Mouse (Mus musculus): ENCODE results near the gene Tuba3a. TPM values are rescaled to one million over a fixed set of nuclear protein-coding genes. Genes with fewer than 3 reads are reported as not detected.

The Tuba3a gene
- polyA plus RNA-seq, 1 experiment from 2014 or later: 0.10 TPM

DNA sequence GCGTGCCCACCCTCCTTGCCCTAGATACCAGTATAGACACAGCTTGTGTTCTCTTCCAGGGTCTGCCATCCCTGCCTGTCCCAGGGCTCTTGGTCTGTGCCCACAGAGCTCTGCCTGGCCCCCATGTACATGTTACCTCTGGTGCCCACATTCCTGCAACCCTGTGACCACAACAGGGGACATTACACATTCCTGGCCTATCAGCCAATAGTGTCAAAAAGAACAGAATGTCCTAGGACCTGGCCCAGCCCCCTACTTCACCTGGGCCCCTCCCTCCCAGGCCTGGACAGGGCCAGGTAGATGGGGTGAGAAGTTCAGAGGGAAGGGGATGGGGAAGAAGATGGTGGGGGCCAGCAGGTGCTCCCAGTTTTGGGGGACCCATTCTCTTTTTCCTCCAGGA lies 34.5 kb upstream of the Tuba3a start, which contains the start of gene Scnn1a:
TSS of gene Scnn1a (plus strand) at position 337 of the 400 bp plus-strand sequence.
- no peak within 1 kb of the TSS for H3K4me3 ChIP-seq (ENCODE audit: low read length)
- WGBS: 83% methylated on average over 1 of the region's 1 CpGs
- H3K36me3 ChIP-seq (ENCODE audit: control insufficient read depth, insufficient read depth, low read length): no peaks in the 10 kb centered on the region
- no peak within 1 kb of the TSS for H3K27ac ChIP-seq (ENCODE audit: low read depth, low read length)
- no peak within 1 kb of the TSS for H3K9ac ChIP-seq (ENCODE audit: low read depth, low read length)
- no peak within 1 kb of the TSS for H3K4me2 ChIP-seq (ENCODE audit: low read length)
- peaks cover 13% of the 10 kb centered on the region for H3K27me3 ChIP-seq (replicated peaks; ENCODE audit: control insufficient read depth, insufficient read depth, low read length)
- no peak for ATAC-seq
- no peaks in the 10 kb centered on the region for H3K4me1 ChIP-seq (ENCODE audit: control insufficient read depth, insufficient read depth, low read depth, low read length)
- no peaks in the 10 kb centered on the region for H3K9me3 ChIP-seq (ENCODE audit: control insufficient read depth, low read length)

DNA sequence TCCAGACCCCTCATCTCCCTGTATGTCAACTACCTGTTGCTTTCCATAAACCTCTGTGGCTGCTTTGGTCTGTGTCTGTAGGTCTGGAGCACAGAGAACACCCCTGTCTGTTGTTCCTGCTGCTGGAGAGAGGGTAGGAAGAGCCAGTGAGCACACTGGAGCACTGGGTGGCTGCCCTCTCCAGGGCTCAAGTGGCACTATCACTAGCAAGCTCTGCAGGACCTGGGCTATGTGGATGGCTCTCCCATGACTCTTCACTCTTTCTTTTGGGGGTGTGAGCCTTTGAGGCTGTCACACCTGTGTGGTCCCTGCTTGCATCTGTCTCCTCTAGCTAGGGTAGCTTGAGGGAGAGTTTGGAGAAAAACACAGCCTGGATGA lies 34.1 kb upstream of the Tuba3a start:
- Histone ChIP-seq H3K27me3 (replicated peaks; ENCODE audit: control insufficient read depth, insufficient read depth, low read length) (peaks cover 13% of the 10 kb centered on the region), H3K9me3 (ENCODE audit: control insufficient read depth, low read length) (no peaks in the 10 kb centered on the region), H3K4me1 (ENCODE audit: control insufficient read depth, insufficient read depth, low read depth, low read length) (no peaks in the 10 kb centered on the region), H3K36me3 (ENCODE audit: control insufficient read depth, insufficient read depth, low read length) (no peaks in the 10 kb centered on the region), H3K4me2 (ENCODE audit: low read length) (no peak overlapping the region), H3K9ac (ENCODE audit: low read depth, low read length) (no peak overlapping the region), H3K27ac (ENCODE audit: low read depth, low read length) (no peak overlapping the region), H3K4me3 (ENCODE audit: low read length) (no peak overlapping the region)
- no peak for ATAC-seq

DNA sequence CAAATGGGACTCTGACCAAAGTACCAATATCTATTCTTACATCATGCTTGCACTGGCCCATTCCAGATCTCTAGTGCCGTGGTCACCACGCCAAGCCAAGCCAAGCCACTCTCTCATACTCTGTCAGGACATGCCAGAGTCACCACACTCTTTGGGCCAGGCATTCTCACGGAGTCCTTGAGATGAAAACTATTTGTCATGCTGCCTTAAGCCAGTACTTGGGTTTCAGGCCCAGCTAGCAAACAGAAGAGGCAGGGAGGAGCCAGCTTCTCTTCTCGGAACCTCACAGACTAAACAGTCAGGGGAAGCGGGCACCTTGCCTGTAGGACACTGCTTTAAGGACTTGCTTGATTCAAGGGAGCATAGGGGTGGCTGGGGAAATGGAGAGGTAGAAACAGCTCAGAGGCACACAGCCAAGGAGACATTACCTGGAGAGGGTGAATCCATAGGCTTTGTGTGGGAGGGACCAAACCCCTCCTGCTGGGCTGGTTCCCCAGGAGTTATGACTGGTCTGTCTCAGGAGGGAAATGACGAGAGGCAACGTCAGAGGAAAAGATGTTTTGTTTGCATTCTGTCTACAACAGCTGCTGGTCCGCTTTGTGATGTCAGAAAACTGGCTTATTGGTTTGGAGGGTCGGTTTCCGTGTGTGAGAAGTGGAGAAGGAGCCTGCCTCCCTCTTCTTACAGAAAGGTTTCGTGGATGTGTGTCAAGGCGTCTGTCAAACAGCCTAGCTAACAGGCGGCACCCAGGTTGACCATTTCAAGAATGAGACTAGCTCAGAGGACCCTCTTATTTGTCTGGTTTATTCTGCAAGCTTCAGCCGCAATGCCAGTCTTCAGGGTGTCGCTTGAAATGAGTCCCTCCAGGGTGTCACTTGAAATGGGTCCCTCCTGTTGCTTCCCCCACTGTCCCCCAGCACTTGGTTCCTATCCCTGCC lies 33.4 kb upstream of the Tuba3a start:
- Histone ChIP-seq H3K27me3 (replicated peaks; ENCODE audit: control insufficient read depth, insufficient read depth, low read length) (peaks cover 13% of the 10 kb centered on the region), H3K4me3 (ENCODE audit: low read length) (no peak overlapping the region), H3K9ac (ENCODE audit: low read depth, low read length) (no peak overlapping the region), H3K9me3 (ENCODE audit: control insufficient read depth, low read length) (no peaks in the 10 kb centered on the region), H3K4me2 (ENCODE audit: low read length) (no peak overlapping the region), H3K36me3 (ENCODE audit: control insufficient read depth, insufficient read depth, low read length) (no peaks in the 10 kb centered on the region), H3K27ac (ENCODE audit: low read depth, low read length) (no peak overlapping the region), H3K4me1 (ENCODE audit: control insufficient read depth, insufficient read depth, low read depth, low read length) (peaks cover 2% of the 10 kb centered on the region; the same call in 1 of the 2 replicates)
- no peak for ATAC-seq
- WGBS: 74% methylated on average over 15 of the region's 15 CpGs

DNA sequence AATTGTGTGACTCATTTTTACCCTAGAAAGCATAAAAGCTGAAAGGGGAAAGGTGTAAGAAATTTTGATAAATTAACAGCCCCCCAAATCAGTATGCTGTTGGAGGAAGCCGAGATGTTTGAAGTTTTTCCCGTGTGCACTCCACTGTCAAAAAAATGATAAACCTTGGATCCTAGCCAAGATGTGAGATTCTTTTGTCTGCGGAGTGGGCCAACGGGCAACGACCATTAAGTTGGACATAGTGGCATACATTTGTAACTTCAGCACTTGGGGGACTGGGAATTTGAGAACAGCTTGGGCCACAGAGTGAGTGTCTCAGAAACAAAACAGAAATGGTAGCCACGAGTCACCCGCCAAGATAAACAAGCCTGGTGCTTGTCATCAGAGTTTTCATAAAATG lies 31.2 kb upstream of the Tuba3a start:
- WGBS: 59% methylated on average over 7 of the region's 7 CpGs
- peaks cover 13% of the 10 kb centered on the region for H3K27me3 ChIP-seq (replicated peaks; ENCODE audit: control insufficient read depth, insufficient read depth, low read length)
- no peak for ATAC-seq
- no peaks in the 10 kb centered on the region for H3K36me3 ChIP-seq (ENCODE audit: control insufficient read depth, insufficient read depth, low read length)
- H3K4me1 ChIP-seq (ENCODE audit: control insufficient read depth, insufficient read depth, low read depth, low read length): peaks cover 14% of the 10 kb centered on the region; the same call in 1 of the 2 replicates
- no peaks in the 10 kb centered on the region for H3K9me3 ChIP-seq (ENCODE audit: control insufficient read depth, low read length)
- no peak overlapping the region for H3K9ac ChIP-seq (ENCODE audit: low read depth, low read length)
- no peak overlapping the region for H3K4me3 ChIP-seq (ENCODE audit: low read length)
- H3K27ac ChIP-seq (ENCODE audit: low read depth, low read length): no peak overlapping the region
- H3K4me2 ChIP-seq (ENCODE audit: low read length): no peak overlapping the region

DNA sequence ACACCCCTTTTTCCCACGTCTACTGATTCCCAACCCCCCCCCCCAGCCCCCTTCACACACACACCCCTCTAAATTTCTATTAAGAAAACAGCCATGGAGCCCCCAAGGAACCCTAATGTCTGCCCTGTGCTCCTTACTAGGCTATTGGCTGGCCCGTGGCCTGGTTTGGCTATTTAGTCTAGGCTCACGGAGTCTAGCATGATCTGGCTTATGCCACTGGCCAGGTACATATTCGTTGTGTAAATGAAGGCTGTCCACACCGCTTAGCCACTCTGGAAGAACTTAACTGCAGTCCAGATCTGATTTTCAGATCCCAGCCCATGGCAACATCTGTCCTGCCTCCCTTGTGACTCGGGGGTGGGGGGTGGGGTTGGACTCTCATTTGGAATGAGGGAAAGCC lies 28.9 kb upstream of the Tuba3a start:
- WGBS: 76% methylated on average over 6 of the region's 6 CpGs

DNA sequence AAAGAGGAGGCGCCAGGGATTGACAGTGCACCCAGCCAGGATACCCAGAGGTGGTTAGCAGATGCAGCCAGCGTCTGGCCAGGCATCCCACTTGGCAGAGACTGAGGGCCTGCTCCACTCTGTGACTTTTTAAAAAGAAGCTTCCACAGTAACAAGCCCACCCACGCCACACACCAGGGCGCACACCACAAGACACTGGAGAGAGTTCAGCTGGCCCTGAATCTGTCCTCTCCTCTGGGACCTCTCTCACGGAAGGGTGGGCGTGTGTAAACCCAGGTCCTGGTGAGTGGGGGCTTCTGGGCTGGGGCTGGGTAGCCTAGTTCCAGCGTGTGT lies 28.4 kb upstream of the Tuba3a start:
- ATAC-seq: peak; percentile 42
- no peaks in the 10 kb centered on the region for H3K36me3 ChIP-seq (ENCODE audit: control insufficient read depth, insufficient read depth, low read length)
- no peak overlapping the region for H3K27ac ChIP-seq (ENCODE audit: low read depth, low read length)
- peaks cover 14% of the 10 kb centered on the region; the same call in 1 of the 2 replicates for H3K4me1 ChIP-seq (ENCODE audit: control insufficient read depth, insufficient read depth, low read depth, low read length)
- 46% methylated on average over 7 of the region's 7 CpGs for WGBS
- peak overlapping the region; percentile 56 for H3K4me2 ChIP-seq (ENCODE audit: low read length)
- no peaks in the 10 kb centered on the region for H3K9me3 ChIP-seq (ENCODE audit: control insufficient read depth, low read length)
- peak overlapping the region; percentile 65 for H3K9ac ChIP-seq (ENCODE audit: low read depth, low read length)
- peak overlapping the region; percentile 37; the same call in 1 of the 2 replicates for H3K4me3 ChIP-seq (ENCODE audit: low read length)
- H3K27me3 ChIP-seq (replicated peaks; ENCODE audit: control insufficient read depth, insufficient read depth, low read length): no peaks in the 10 kb centered on the region

More for the DNA sequence above, 28.9 kb upstream of the Tuba3a start:
- no peak for ATAC-seq
- Histone ChIP-seq H3K4me1 (ENCODE audit: control insufficient read depth, insufficient read depth, low read depth, low read length) (peaks cover 14% of the 10 kb centered on the region; the same call in 1 of the 2 replicates), H3K4me2 (ENCODE audit: low read length) (no peak overlapping the region), H3K9ac (ENCODE audit: low read depth, low read length) (no peak overlapping the region), H3K9me3 (ENCODE audit: control insufficient read depth, low read length) (no peaks in the 10 kb centered on the region), H3K27ac (ENCODE audit: low read depth, low read length) (no peak overlapping the region), H3K36me3 (ENCODE audit: control insufficient read depth, insufficient read depth, low read length) (no peaks in the 10 kb centered on the region), H3K27me3 (replicated peaks; ENCODE audit: control insufficient read depth, insufficient read depth, low read length) (no peaks in the 10 kb centered on the region), H3K4me3 (ENCODE audit: low read length) (no peak overlapping the region)

DNA sequence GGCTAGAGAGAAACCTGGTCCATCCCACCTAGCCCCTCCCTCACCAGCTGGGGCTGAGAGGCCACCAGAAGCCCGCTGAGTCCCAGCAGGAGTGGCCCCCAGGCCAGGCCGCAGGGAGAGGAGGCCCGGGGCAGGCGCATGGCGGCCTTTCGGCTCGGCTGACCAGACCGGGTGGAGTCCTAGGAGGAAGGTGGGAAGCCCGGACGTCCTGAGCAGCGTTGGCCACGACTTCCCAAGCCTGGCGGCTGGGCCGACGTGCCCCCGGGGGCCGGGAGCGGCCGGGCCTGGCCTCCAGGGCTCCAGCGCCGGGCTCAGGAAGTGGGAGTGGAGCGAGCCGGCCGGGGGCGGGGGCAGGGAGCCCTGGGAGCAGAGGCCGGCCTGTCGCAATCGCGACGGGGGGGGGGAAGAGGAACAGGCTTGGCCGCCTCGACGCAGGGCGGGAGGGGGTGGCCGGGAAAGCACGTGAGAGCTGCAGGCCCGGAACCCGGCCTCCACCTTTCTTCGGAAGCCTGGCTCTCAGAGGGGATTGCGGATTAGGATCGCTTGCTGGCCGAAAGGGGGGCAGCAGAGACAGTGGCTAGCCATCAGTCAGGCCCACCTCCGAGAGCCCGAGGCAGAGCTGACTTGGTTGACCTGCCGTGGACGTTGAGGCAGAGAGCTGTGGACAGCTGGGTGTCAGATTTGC lies 27.8 kb upstream of the Tuba3a start, which contains the start of gene Ltbr:
TSS of gene Ltbr (minus strand) at position 340 of the 685 bp plus-strand sequence.
- peak within 1 kb of the TSS; percentile 65 for H3K9ac ChIP-seq (ENCODE audit: low read depth, low read length)
- 4% methylated on average over 37 of the region's 46 CpGs for WGBS
- no peaks in the 10 kb centered on the region for H3K36me3 ChIP-seq (ENCODE audit: control insufficient read depth, insufficient read depth, low read length)
- no peaks in the 10 kb centered on the region for H3K27me3 ChIP-seq (replicated peaks; ENCODE audit: control insufficient read depth, insufficient read depth, low read length)
- no peak within 1 kb of the TSS for H3K27ac ChIP-seq (ENCODE audit: low read depth, low read length)
- peaks cover 14% of the 10 kb centered on the region; the same call in 1 of the 2 replicates for H3K4me1 ChIP-seq (ENCODE audit: control insufficient read depth, insufficient read depth, low read depth, low read length)
- peak within 1 kb of the TSS; percentile 37 for H3K4me3 ChIP-seq (ENCODE audit: low read length)
- peak; percentile 78 for ATAC-seq
- peak within 1 kb of the TSS; percentile 56 for H3K4me2 ChIP-seq (ENCODE audit: low read length)
- H3K9me3 ChIP-seq (ENCODE audit: control insufficient read depth, low read length): no peaks in the 10 kb centered on the region

DNA sequence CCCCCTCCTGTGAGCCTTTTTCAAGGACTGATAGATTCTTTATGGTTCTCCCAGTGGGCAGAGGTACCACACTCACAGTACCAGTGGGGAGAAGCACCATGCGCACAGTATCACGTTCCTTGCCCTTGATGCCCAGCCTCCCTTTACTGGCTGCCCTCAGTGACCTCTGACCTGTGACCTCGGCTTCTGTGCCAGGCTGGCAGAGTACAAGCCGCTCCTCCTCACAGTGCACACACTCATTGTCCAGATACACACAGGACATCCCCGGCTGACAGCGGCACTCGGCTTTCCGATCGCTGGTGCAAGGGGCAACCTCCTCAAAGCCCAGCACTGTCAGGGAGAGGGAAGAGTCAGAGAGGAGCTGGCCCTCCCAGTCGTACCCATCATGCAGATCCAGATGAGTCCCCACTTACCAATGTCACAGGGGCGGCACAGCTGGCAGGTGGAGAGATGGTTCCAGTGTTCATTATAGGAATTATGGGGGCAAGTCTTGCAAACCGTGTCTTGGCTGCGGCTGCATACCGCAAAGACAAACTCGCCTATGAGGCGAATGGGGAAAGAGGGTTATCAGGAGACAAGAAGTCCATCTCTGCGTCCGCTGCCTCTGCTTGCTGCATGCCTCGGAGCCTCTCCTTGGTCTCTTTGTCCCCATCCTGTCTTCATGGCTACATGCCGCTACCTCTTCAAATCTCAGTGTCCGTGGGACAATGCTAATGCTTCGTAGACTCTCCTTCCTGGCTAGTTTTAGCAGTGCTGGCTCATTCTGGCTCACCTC lies 26.9 kb upstream of the Tuba3a start:
- WGBS: 68% methylated on average over 22 of the region's 22 CpGs
- H3K9ac ChIP-seq (ENCODE audit: low read depth, low read length): peak overlapping the region; percentile 65

More for the DNA sequence above, 26.9 kb upstream of the Tuba3a start:
- H3K4me1 ChIP-seq (ENCODE audit: control insufficient read depth, insufficient read depth, low read depth, low read length): peaks cover 14% of the 10 kb centered on the region; the same call in 1 of the 2 replicates
- H3K27me3 ChIP-seq (replicated peaks; ENCODE audit: control insufficient read depth, insufficient read depth, low read length): no peaks in the 10 kb centered on the region
- no peak for ATAC-seq
- H3K9me3 ChIP-seq (ENCODE audit: control insufficient read depth, low read length): no peaks in the 10 kb centered on the region
- no peak overlapping the region for H3K27ac ChIP-seq (ENCODE audit: low read depth, low read length)
- peak overlapping the region; percentile 56 for H3K4me2 ChIP-seq (ENCODE audit: low read length)
- no peaks in the 10 kb centered on the region for H3K36me3 ChIP-seq (ENCODE audit: control insufficient read depth, insufficient read depth, low read length)
- peak overlapping the region; percentile 37 for H3K4me3 ChIP-seq (ENCODE audit: low read length)

Data from hindbrain, embryonic 16.5 days (tissue).